Mouse (Mus musculus) cerebral cortex, adult 2 months (tissue): ENCODE data around the gene Olfr889.

Experiments
- WGBS: fragments of 180-500 bp; shearing (Covaris S2); methylation state at CpG from one replicate; pipeline ENCODE4 v1.1.7; 2018; 5-methylcytosine and 5-hydroxymethylcytosine counted together

The Olfr889 gene

GRCm38 (mm10) chr9:38114898-38115297 is at the start of gene Olfr889:
Gene Olfr889, plus strand, starts transcription at chr9:38115198.

GRCm38 (mm10) chr9:38083772-38084171 is 31.2 kb upstream of the Olfr889 start, which contains the start of gene Olfr887:
Gene Olfr887, plus strand, starts transcription at chr9:38084072.
- 72% methylated on average over 1 of the region's 1 CpGs for WGBS

GRCm38 (mm10) chr9:38107828-38108227 is 7.2 kb upstream of the Olfr889 start, which contains the start of gene Olfr888:
Gene Olfr888, plus strand, starts transcription at chr9:38108128.
- WGBS: 85% methylated on average over 1 of the region's 1 CpGs

GRCm38 (mm10) chr9:38142217-38142616 is 27.2 kb downstream of the Olfr889 start, which contains the start of gene Olfr890:
Gene Olfr890, plus strand, starts transcription at chr9:38142517.

GRCm38 (mm10) chr9:38168341-38168740 is 53.3 kb downstream of the Olfr889 start:
- 25% methylated on average over 2 of the region's 2 CpGs for WGBS
